Mouse (Mus musculus): ENCODE measurements around the gene Il1r1. TPM values are rescaled to one million over a fixed set of nuclear protein-coding genes. Genes with fewer than 3 reads are reported as not detected.
A peak's percentile ranks its signal among the peaks of the same experiment; 100 is the strongest.

Il1r1 gene
- polyA plus RNA-seq, 1 experiment from 2014 or later: 11.7 TPM

- no peak for ATAC-seq (ENCODE audit: low read depth)
- Histone ChIP-seq H3K4me2 (ENCODE audit: low read depth, low read length) (no peak overlapping the region), H3K27me3 (ENCODE audit: control insufficient read depth, insufficient read depth, low read depth, low read length) (peaks cover 3% of the 10 kb centered on the region), H3K27ac (ENCODE audit: low read length) (no peak overlapping the region), H3K4me1 (replicated peaks; ENCODE audit: control insufficient read depth, insufficient read depth, low read length) (peaks cover 10% of the 10 kb centered on the region), H3K36me3 (ENCODE audit: control insufficient read depth, insufficient read depth, low read length) (no peaks in the 10 kb centered on the region), H3K9me3 (ENCODE audit: control insufficient read depth, low read length) (no peaks in the 10 kb centered on the region), H3K4me3 (ENCODE audit: low read length) (no peak overlapping the region), H3K9ac (ENCODE audit: low read length) (no peak overlapping the region)
- 80% methylated on average over 3 of the region's 3 CpGs for WGBS
These were observed 102.7 kb downstream of the Il1r1 start for GRCm38 (mm10) chr1:40327604-40328003.

- WGBS: 65% methylated on average over 1 of the region's 1 CpGs
These were observed 104.6 kb downstream of the Il1r1 start for GRCm38 (mm10) chr1:40329526-40329925.

GRCm38 (mm10) chr1:40330181-40330580 lies 105.3 kb downstream of the Il1r1 start:
- Histone ChIP-seq H3K4me2 (ENCODE audit: low read depth, low read length) (no peak overlapping the region), H3K9ac (ENCODE audit: low read length) (no peak overlapping the region), H3K27me3 (ENCODE audit: control insufficient read depth, insufficient read depth, low read depth, low read length) (peaks cover 3% of the 10 kb centered on the region), H3K4me3 (ENCODE audit: low read length) (no peak overlapping the region), H3K9me3 (ENCODE audit: control insufficient read depth, low read length) (no peaks in the 10 kb centered on the region), H3K4me1 (replicated peaks; ENCODE audit: control insufficient read depth, insufficient read depth, low read length) (peaks cover 6% of the 10 kb centered on the region), H3K36me3 (ENCODE audit: control insufficient read depth, insufficient read depth, low read length) (no peaks in the 10 kb centered on the region), H3K27ac (ENCODE audit: low read length) (no peak overlapping the region)
- ATAC-seq (ENCODE audit: low read depth): no peak
- 79% methylated on average over 8 of the region's 8 CpGs for WGBS

More at GRCm38 (mm10) chr1:40329526-40329925, 104.6 kb downstream of the Il1r1 start:
- Histone ChIP-seq H3K27ac (ENCODE audit: low read length) (no peak overlapping the region), H3K4me1 (replicated peaks; ENCODE audit: control insufficient read depth, insufficient read depth, low read length) (peaks cover 6% of the 10 kb centered on the region), H3K4me3 (ENCODE audit: low read length) (no peak overlapping the region), H3K27me3 (ENCODE audit: control insufficient read depth, insufficient read depth, low read depth, low read length) (peaks cover 3% of the 10 kb centered on the region), H3K9ac (ENCODE audit: low read length) (no peak overlapping the region), H3K9me3 (ENCODE audit: control insufficient read depth, low read length) (no peaks in the 10 kb centered on the region), H3K36me3 (ENCODE audit: control insufficient read depth, insufficient read depth, low read length) (no peaks in the 10 kb centered on the region), H3K4me2 (ENCODE audit: low read depth, low read length) (no peak overlapping the region)
- ATAC-seq (ENCODE audit: low read depth): no peak

- no peaks in the 10 kb centered on the region for H3K9me3 ChIP-seq (ENCODE audit: control insufficient read depth, low read length)
- no peaks in the 10 kb centered on the region for H3K36me3 ChIP-seq (ENCODE audit: control insufficient read depth, insufficient read depth, low read length)
- no peaks in the 10 kb centered on the region for H3K4me1 ChIP-seq (replicated peaks; ENCODE audit: control insufficient read depth, insufficient read depth, low read length)
- no peak for ATAC-seq (ENCODE audit: low read depth)
- no peak overlapping the region for H3K27ac ChIP-seq (ENCODE audit: low read length)
- H3K27me3 ChIP-seq (ENCODE audit: control insufficient read depth, insufficient read depth, low read depth, low read length): no peaks in the 10 kb centered on the region
- H3K4me3 ChIP-seq (ENCODE audit: low read length): no peak overlapping the region
- no peak overlapping the region for H3K9ac ChIP-seq (ENCODE audit: low read length)
- no peak overlapping the region for H3K4me2 ChIP-seq (ENCODE audit: low read depth, low read length)
- 77% methylated on average over 1 of the region's 1 CpGs for WGBS
These were observed 114.5 kb downstream of the Il1r1 start for GRCm38 (mm10) chr1:40339346-40339745.

GRCm38 (mm10) chr1:40340102-40340501 lies 115.2 kb downstream of the Il1r1 start:
- 84% methylated on average over 4 of the region's 4 CpGs for WGBS
- no peak overlapping the region for H3K27ac ChIP-seq (ENCODE audit: low read length)
- no peaks in the 10 kb centered on the region for H3K27me3 ChIP-seq (ENCODE audit: control insufficient read depth, insufficient read depth, low read depth, low read length)
- no peak overlapping the region for H3K9ac ChIP-seq (ENCODE audit: low read length)
- no peak overlapping the region for H3K4me2 ChIP-seq (ENCODE audit: low read depth, low read length)
- no peaks in the 10 kb centered on the region for H3K9me3 ChIP-seq (ENCODE audit: control insufficient read depth, low read length)
- H3K36me3 ChIP-seq (ENCODE audit: control insufficient read depth, insufficient read depth, low read length): no peaks in the 10 kb centered on the region
- H3K4me3 ChIP-seq (ENCODE audit: low read length): no peak overlapping the region
- no peak for ATAC-seq (ENCODE audit: low read depth)
- H3K4me1 ChIP-seq (replicated peaks; ENCODE audit: control insufficient read depth, insufficient read depth, low read length): no peaks in the 10 kb centered on the region

GRCm38 (mm10) chr1:40352158-40352903 lies 127.5 kb downstream of the Il1r1 start:
- no peak for ATAC-seq (ENCODE audit: low read depth)
- H3K9me3 ChIP-seq (ENCODE audit: control insufficient read depth, low read length): no peaks in the 10 kb centered on the region
- H3K4me3 ChIP-seq (ENCODE audit: low read length): no peak overlapping the region
- no peaks in the 10 kb centered on the region for H3K27me3 ChIP-seq (ENCODE audit: control insufficient read depth, insufficient read depth, low read depth, low read length)
- peaks cover 16% of the 10 kb centered on the region for H3K4me1 ChIP-seq (replicated peaks; ENCODE audit: control insufficient read depth, insufficient read depth, low read length)
- no peak overlapping the region for H3K27ac ChIP-seq (ENCODE audit: low read length)
- no peak overlapping the region for H3K4me2 ChIP-seq (ENCODE audit: low read depth, low read length)
- no peak overlapping the region for H3K9ac ChIP-seq (ENCODE audit: low read length)
- no peaks in the 10 kb centered on the region for H3K36me3 ChIP-seq (ENCODE audit: control insufficient read depth, insufficient read depth, low read length)
- 70% methylated on average over 4 of the region's 4 CpGs for WGBS

DNA sequence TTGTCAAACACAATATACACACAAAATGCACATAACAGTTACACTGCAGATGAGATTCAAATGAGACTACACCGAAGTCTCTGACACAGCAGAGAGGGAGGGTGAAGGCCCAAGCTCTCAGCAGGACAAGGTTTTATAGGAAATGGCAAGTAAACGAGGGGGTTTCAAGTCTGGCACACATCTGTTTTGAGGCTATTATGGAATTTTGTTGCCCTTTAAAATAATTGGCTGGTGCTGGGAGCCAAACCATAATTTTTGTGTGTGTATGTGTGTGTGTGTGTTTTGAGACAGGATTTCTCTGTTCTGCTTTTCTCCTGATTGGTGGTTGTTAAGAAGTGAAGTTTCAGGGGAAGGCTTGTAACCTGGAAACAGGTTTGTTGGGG lies 128.0 kb downstream of the Il1r1 start:
- Histone ChIP-seq H3K36me3 (ENCODE audit: control insufficient read depth, insufficient read depth, low read length) (no peaks in the 10 kb centered on the region), H3K27ac (ENCODE audit: low read length) (no peak overlapping the region), H3K4me1 (replicated peaks; ENCODE audit: control insufficient read depth, insufficient read depth, low read length) (peaks cover 16% of the 10 kb centered on the region), H3K9me3 (ENCODE audit: control insufficient read depth, low read length) (no peaks in the 10 kb centered on the region), H3K27me3 (ENCODE audit: control insufficient read depth, insufficient read depth, low read depth, low read length) (no peaks in the 10 kb centered on the region), H3K4me2 (ENCODE audit: low read depth, low read length) (no peak overlapping the region), H3K4me3 (ENCODE audit: low read length) (no peak overlapping the region), H3K9ac (ENCODE audit: low read length) (no peak overlapping the region)
- 73% methylated on average over 2 of the region's 2 CpGs for WGBS
- no peak for ATAC-seq (ENCODE audit: low read depth)

DNA sequence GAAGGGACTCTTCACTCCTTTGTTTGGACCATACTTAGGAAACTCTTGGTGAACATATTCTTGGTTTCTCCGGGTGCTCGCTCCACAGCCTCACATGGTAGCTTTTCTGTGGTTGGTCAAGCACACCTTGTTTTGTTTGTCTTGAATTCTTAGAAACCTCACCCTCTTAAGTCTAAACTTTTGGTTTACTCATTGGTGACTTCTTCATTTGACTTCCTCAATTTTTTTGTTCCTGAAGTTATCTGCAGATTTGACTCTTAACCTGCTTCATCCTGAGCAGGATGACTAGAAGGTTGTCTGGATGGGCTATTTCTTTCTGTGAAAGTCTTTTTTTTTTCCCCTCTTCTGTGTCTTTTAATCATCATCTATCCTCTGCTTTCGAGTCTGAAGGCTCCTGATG lies 129.8 kb downstream of the Il1r1 start:
- no peak overlapping the region for H3K4me3 ChIP-seq (ENCODE audit: low read length)
- H3K36me3 ChIP-seq (ENCODE audit: control insufficient read depth, insufficient read depth, low read length): no peaks in the 10 kb centered on the region
- H3K4me1 ChIP-seq (replicated peaks; ENCODE audit: control insufficient read depth, insufficient read depth, low read length): peaks cover 24% of the 10 kb centered on the region
- H3K27ac ChIP-seq (ENCODE audit: low read length): no peak overlapping the region
- 87% methylated on average over 3 of the region's 3 CpGs for WGBS
- ATAC-seq (ENCODE audit: low read depth): no peak
- no peaks in the 10 kb centered on the region for H3K27me3 ChIP-seq (ENCODE audit: control insufficient read depth, insufficient read depth, low read depth, low read length)
- no peak overlapping the region for H3K9ac ChIP-seq (ENCODE audit: low read length)
- H3K9me3 ChIP-seq (ENCODE audit: control insufficient read depth, low read length): no peaks in the 10 kb centered on the region
- no peak overlapping the region for H3K4me2 ChIP-seq (ENCODE audit: low read depth, low read length)

DNA sequence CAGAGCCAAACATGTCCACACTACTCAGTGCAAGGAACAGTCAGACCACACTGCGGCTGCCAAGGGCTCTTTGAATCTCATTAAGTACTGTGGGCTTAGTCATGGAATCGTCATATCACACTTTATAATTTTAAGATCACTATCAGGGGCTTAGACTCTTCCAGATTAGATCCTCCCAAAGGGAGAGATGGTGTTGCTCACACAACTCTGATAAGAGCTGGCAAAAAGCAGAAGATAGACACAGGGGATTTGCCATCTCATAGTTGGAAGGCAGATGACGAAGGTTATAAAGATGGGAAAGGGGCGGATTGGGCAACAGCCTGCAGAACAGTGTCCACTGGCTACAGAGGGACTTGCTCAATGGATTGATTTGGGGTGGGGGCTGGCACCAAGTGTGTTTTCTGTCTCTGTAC lies 130.6 kb downstream of the Il1r1 start:
- no peak overlapping the region for H3K4me3 ChIP-seq (ENCODE audit: low read length)
- H3K27me3 ChIP-seq (ENCODE audit: control insufficient read depth, insufficient read depth, low read depth, low read length): no peaks in the 10 kb centered on the region
- no peaks in the 10 kb centered on the region for H3K36me3 ChIP-seq (ENCODE audit: control insufficient read depth, insufficient read depth, low read length)
- no peak overlapping the region for H3K27ac ChIP-seq (ENCODE audit: low read length)
- ATAC-seq (ENCODE audit: low read depth): peak; percentile 80
- no peak overlapping the region for H3K4me2 ChIP-seq (ENCODE audit: low read depth, low read length)
- 60% methylated on average over 4 of the region's 4 CpGs for WGBS
- H3K9me3 ChIP-seq (ENCODE audit: control insufficient read depth, low read length): no peaks in the 10 kb centered on the region
- peaks cover 26% of the 10 kb centered on the region for H3K4me1 ChIP-seq (replicated peaks; ENCODE audit: control insufficient read depth, insufficient read depth, low read length)
- no peak overlapping the region for H3K9ac ChIP-seq (ENCODE audit: low read length)
